Mouse (Mus musculus) neural tube, embryonic 14.5 days (tissue): ENCODE data around the gene Ddc. TPM values are rescaled to one million over a fixed set of nuclear protein-coding genes. Genes with fewer than 3 reads are reported as not detected.

Source experiments
- ATAC-seq: fragments of 200-750 bp; cut with Nextera tagmentation; 2 replicates; pipeline ENCODE4 v1.8.0; 2017; ENCODE audit warnings: low read depth, mild to moderate bottlenecking, moderate TSS enrichment, moderate library complexity
- H3K27ac ChIP-seq: fragments of 300-500 bp; sonication (generic); 2 replicates; pipeline ENCODE4 v1.5.1; 2014; ENCODE audit warnings: low read depth, mild to moderate bottlenecking, control low read depth, low read length, moderate library complexity, mixed read lengths
- H3K27me3 ChIP-seq: fragments of 300-500 bp; sonication (generic); 2 replicates; pipeline ENCODE4 v1.6.1; 2014; ENCODE audit warnings: low read length; ENCODE audit not compliant: control insufficient read depth, insufficient read depth
- H3K36me3 ChIP-seq: fragments of 300-500 bp; sonication (generic); 2 replicates; pipeline ENCODE4 v1.6.1; 2014; ENCODE audit warnings: low read length, mixed read lengths; ENCODE audit not compliant: control insufficient read depth, insufficient read depth
- H3K4me1 ChIP-seq: fragments of 300-500 bp; sonication (generic); 2 replicates; pipeline ENCODE4 v1.6.1; 2014; ENCODE audit warnings: low read length; ENCODE audit not compliant: control insufficient read depth, insufficient read depth
- H3K4me2 ChIP-seq: fragments of 300-500 bp; sonication (generic); 2 replicates; pipeline ENCODE4 v1.6.1; 2014; ENCODE audit warnings: mild to moderate bottlenecking, low read depth, low read length, control low read depth
- H3K4me3 ChIP-seq: fragments of 300-500 bp; sonication (generic); 2 replicates; pipeline ENCODE4 v1.5.1; 2014; ENCODE audit warnings: low read depth, low read length, control low read depth, mixed read lengths
- H3K9ac ChIP-seq: fragments of 300-500 bp; sonication (generic); replicated peaks from 2 replicates; pipeline ENCODE4 v1.6.1; 2014; ENCODE audit warnings: low read depth, mild to moderate bottlenecking, control low read depth, low read length, mixed read lengths
- H3K9me3 ChIP-seq: fragments of 300-500 bp; sonication (generic); 2 replicates; pipeline ENCODE4 v1.6.1; 2016; ENCODE audit warnings: low read length; ENCODE audit not compliant: control insufficient read depth
- WGBS: fragments of 180-500 bp; shearing (Covaris S2); extraction: QIAGEN DNeasy Blood & Tissue Kit; methylation state at CpG from one replicate; pipeline ENCODE4 v1.1.7; 2014; 5-methylcytosine and 5-hydroxymethylcytosine counted together
- polyA plus RNA-seq: library from polyadenylated mRNA; unstranded; fragments of >200 nt; fragmentation: Nextera tagmentation; extraction: Ambion mirVana; gene quantifications from 2 replicates; pipeline ENCODE4 v1.2.1, GENCODE M21; 2014

Ddc gene
- polyA plus RNA-seq, 1 experiment from 2014 or later: 2.7 TPM

GRCm38 (mm10) chr11:11777796-11778195 lies 120.1 kb downstream of the Ddc start:
- H3K9me3 ChIP-seq: no peaks in the 10 kb centered on the region
- no peaks in the 10 kb centered on the region for H3K36me3 ChIP-seq
- no peaks in the 10 kb centered on the region for H3K27me3 ChIP-seq
- WGBS: 88% methylated on average over 2 of the region's 2 CpGs
- no peak overlapping the region for H3K9ac ChIP-seq
- no peak overlapping the region for H3K4me2 ChIP-seq
- H3K27ac ChIP-seq: no peak overlapping the region
- no peak for ATAC-seq
- H3K4me3 ChIP-seq: no peak overlapping the region
- H3K4me1 ChIP-seq: no peaks in the 10 kb centered on the region

GRCm38 (mm10) chr11:11777246-11777645 lies 120.7 kb downstream of the Ddc start:
- Histone ChIP-seq H3K4me3 (no peak overlapping the region), H3K4me2 (no peak overlapping the region), H3K9ac (no peak overlapping the region), H3K36me3 (no peaks in the 10 kb centered on the region), H3K9me3 (no peaks in the 10 kb centered on the region), H3K27ac (no peak overlapping the region), H3K4me1 (no peaks in the 10 kb centered on the region), H3K27me3 (no peaks in the 10 kb centered on the region)
- ATAC-seq: no peak
- WGBS: 53% methylated on average over 3 of the region's 3 CpGs

- Histone ChIP-seq H3K4me3 (no peak overlapping the region), H3K9me3 (no peaks in the 10 kb centered on the region), H3K36me3 (no peaks in the 10 kb centered on the region), H3K9ac (no peak overlapping the region), H3K4me1 (no peaks in the 10 kb centered on the region), H3K27me3 (no peaks in the 10 kb centered on the region), H3K4me2 (no peak overlapping the region), H3K27ac (no peak overlapping the region)
- no peak for ATAC-seq
- WGBS: 83% methylated on average over 7 of the region's 7 CpGs
Measured at GRCm38 (mm10) chr11:11776822-11777174, 121.1 kb downstream of the Ddc start.

GRCm38 (mm10) chr11:11776071-11776821 lies 121.7 kb downstream of the Ddc start:
- Histone ChIP-seq H3K9ac (no peak overlapping the region), H3K36me3 (no peaks in the 10 kb centered on the region), H3K27me3 (no peaks in the 10 kb centered on the region), H3K4me3 (no peak overlapping the region), H3K4me1 (no peaks in the 10 kb centered on the region), H3K4me2 (no peak overlapping the region), H3K9me3 (no peaks in the 10 kb centered on the region), H3K27ac (no peak overlapping the region)
- no peak for ATAC-seq
- 79% methylated on average over 4 of the region's 4 CpGs for WGBS

- no peak for ATAC-seq
- no peak overlapping the region for H3K27ac ChIP-seq
- H3K4me3 ChIP-seq: no peak overlapping the region
- no peaks in the 10 kb centered on the region for H3K27me3 ChIP-seq
- no peak overlapping the region for H3K9ac ChIP-seq
- no peaks in the 10 kb centered on the region for H3K4me1 ChIP-seq
- H3K4me2 ChIP-seq: no peak overlapping the region
- 96% methylated on average over 5 of the region's 5 CpGs for WGBS
- no peaks in the 10 kb centered on the region for H3K36me3 ChIP-seq
- H3K9me3 ChIP-seq: no peaks in the 10 kb centered on the region
Measured at GRCm38 (mm10) chr11:11774893-11775292, 123.1 kb downstream of the Ddc start.

- Histone ChIP-seq H3K4me2 (no peak overlapping the region), H3K9me3 (no peaks in the 10 kb centered on the region)
Measured at GRCm38 (mm10) chr11:11774384-11774783, 123.6 kb downstream of the Ddc start.

GRCm38 (mm10) chr11:11772196-11772595 lies 125.7 kb downstream of the Ddc start:
- Histone ChIP-seq H3K9me3 (no peaks in the 10 kb centered on the region), H3K27ac (no peak overlapping the region), H3K4me2 (no peak overlapping the region), H3K9ac (no peak overlapping the region), H3K27me3 (no peaks in the 10 kb centered on the region), H3K36me3 (no peaks in the 10 kb centered on the region), H3K4me1 (no peaks in the 10 kb centered on the region), H3K4me3 (no peak overlapping the region)
- ATAC-seq: no peak
- WGBS: 96% methylated on average over 4 of the region's 4 CpGs

More at GRCm38 (mm10) chr11:11774384-11774783, 123.6 kb downstream of the Ddc start:
- ATAC-seq: no peak
- Histone ChIP-seq H3K27me3 (no peaks in the 10 kb centered on the region), H3K4me1 (no peaks in the 10 kb centered on the region), H3K36me3 (no peaks in the 10 kb centered on the region), H3K4me3 (no peak overlapping the region), H3K27ac (no peak overlapping the region), H3K9ac (no peak overlapping the region)
- 96% methylated on average over 4 of the region's 4 CpGs for WGBS

- no peaks in the 10 kb centered on the region for H3K9me3 ChIP-seq
- no peak overlapping the region for H3K4me2 ChIP-seq
- WGBS: 77% methylated on average over 3 of the region's 3 CpGs
- no peak overlapping the region for H3K27ac ChIP-seq
- ATAC-seq: no peak
- no peaks in the 10 kb centered on the region for H3K27me3 ChIP-seq
- H3K4me3 ChIP-seq: no peak overlapping the region
- no peaks in the 10 kb centered on the region for H3K36me3 ChIP-seq
- H3K4me1 ChIP-seq: no peaks in the 10 kb centered on the region
- no peak overlapping the region for H3K9ac ChIP-seq
Measured at GRCm38 (mm10) chr11:11770691-11771090, 127.3 kb downstream of the Ddc start.

- no peak overlapping the region for H3K27ac ChIP-seq
- 95% methylated on average over 20 of the region's 20 CpGs for WGBS
- ATAC-seq: no peak
Measured at GRCm38 (mm10) chr11:11769281-11769680, 128.7 kb downstream of the Ddc start.

More at GRCm38 (mm10) chr11:11769281-11769680, 128.7 kb downstream of the Ddc start:
- no peak overlapping the region for H3K9ac ChIP-seq
- H3K4me2 ChIP-seq: no peak overlapping the region
- no peaks in the 10 kb centered on the region for H3K4me1 ChIP-seq
- no peaks in the 10 kb centered on the region for H3K36me3 ChIP-seq
- H3K27me3 ChIP-seq: no peaks in the 10 kb centered on the region
- no peak overlapping the region for H3K4me3 ChIP-seq
- H3K9me3 ChIP-seq: no peaks in the 10 kb centered on the region
